Mouse (Mus musculus): ENCODE measurements at regions not wholly inside any gene's neighbourhood (a gene's known extent, or its start where the extent isn't known, plus 50 kb on each side); places are given as distances from the start of the nearest gene placed in this dataset.

GRCm38 (mm10) chr15:90340089-90340488, 116.0 kb downstream of the Alg10b start:
- Histone ChIP-seq H3K27ac (no peak overlapping the region), H3K4me3 (no peak overlapping the region), H3K9me3 (replicated peaks) (no peaks in the 10 kb centered on the region), H3K4me1 (peaks cover 12% of the 10 kb centered on the region), H3K36me3 (no peaks in the 10 kb centered on the region), H3K27me3 (ENCODE audit: low read depth, poor library complexity, severe bottlenecking) (no peaks in the 10 kb centered on the region)
- 88% methylated on average over 1 of the region's 1 CpGs for WGBS
- DNase-seq (ENCODE audit: low spot score): no peak

- H3K36me3 ChIP-seq: no peaks in the 10 kb centered on the region
- no peaks in the 10 kb centered on the region for H3K9me3 ChIP-seq (replicated peaks)
- no peak overlapping the region for H3K27ac ChIP-seq
- WGBS: 87% methylated on average over 2 of the region's 2 CpGs
- no peak overlapping the region for H3K4me3 ChIP-seq
- no peak for DNase-seq (ENCODE audit: low spot score)
- no peaks in the 10 kb centered on the region for H3K27me3 ChIP-seq (ENCODE audit: low read depth, poor library complexity, severe bottlenecking)
- peaks cover 12% of the 10 kb centered on the region for H3K4me1 ChIP-seq
These were observed 117.2 kb downstream of the Alg10b start for GRCm38 (mm10) chr15:90341261-90341660.

- Histone ChIP-seq H3K4me3 (no peak overlapping the region), H3K36me3 (no peaks in the 10 kb centered on the region), H3K27ac (no peak overlapping the region), H3K4me1 (peaks cover 12% of the 10 kb centered on the region), H3K9me3 (replicated peaks) (no peaks in the 10 kb centered on the region), H3K27me3 (ENCODE audit: low read depth, poor library complexity, severe bottlenecking) (no peaks in the 10 kb centered on the region)
- DNase-seq (ENCODE audit: low spot score): no peak
- 78% methylated on average over 1 of the region's 1 CpGs for WGBS
These were observed 119.7 kb downstream of the Alg10b start for GRCm38 (mm10) chr15:90343771-90344170.

- Histone ChIP-seq H3K27ac (no peak overlapping the region), H3K9me3 (replicated peaks) (no peaks in the 10 kb centered on the region), H3K27me3 (ENCODE audit: low read depth, poor library complexity, severe bottlenecking) (no peaks in the 10 kb centered on the region), H3K36me3 (no peaks in the 10 kb centered on the region), H3K4me1 (peaks cover 12% of the 10 kb centered on the region), H3K4me3 (no peak overlapping the region)
- WGBS: 38% methylated on average over 4 of the region's 4 CpGs
- DNase-seq (ENCODE audit: low spot score): no peak
These were observed 120.8 kb downstream of the Alg10b start for GRCm38 (mm10) chr15:90344956-90345355.

GRCm38 (mm10) chr15:90346162-90346561, 122.1 kb downstream of the Alg10b start:
- H3K4me1 ChIP-seq: peaks cover 12% of the 10 kb centered on the region
- no peaks in the 10 kb centered on the region for H3K9me3 ChIP-seq (replicated peaks)
- WGBS: 73% methylated on average over 9 of the region's 9 CpGs
- no peak overlapping the region for H3K4me3 ChIP-seq
- H3K36me3 ChIP-seq: no peaks in the 10 kb centered on the region
- H3K27ac ChIP-seq: no peak overlapping the region
- no peaks in the 10 kb centered on the region for H3K27me3 ChIP-seq (ENCODE audit: low read depth, poor library complexity, severe bottlenecking)
- DNase-seq (ENCODE audit: low spot score): no peak

GRCm38 (mm10) chr15:90346757-90347156, 122.6 kb downstream of the Alg10b start:
- WGBS: 81% methylated on average over 9 of the region's 9 CpGs
- Histone ChIP-seq H3K27me3 (ENCODE audit: low read depth, poor library complexity, severe bottlenecking) (no peaks in the 10 kb centered on the region), H3K36me3 (no peaks in the 10 kb centered on the region), H3K27ac (no peak overlapping the region), H3K4me3 (no peak overlapping the region), H3K4me1 (peaks cover 12% of the 10 kb centered on the region), H3K9me3 (replicated peaks) (no peaks in the 10 kb centered on the region)
- no peak for DNase-seq (ENCODE audit: low spot score)

- no peaks in the 10 kb centered on the region for H3K36me3 ChIP-seq
- 85% methylated on average over 3 of the region's 3 CpGs for WGBS
These were observed 127.8 kb downstream of the Alg10b start for GRCm38 (mm10) chr15:90351898-90352297.

GRCm38 (mm10) chr15:90365656-90366055, 141.5 kb downstream of the Alg10b start:
- DNase-seq (ENCODE audit: low spot score): no peak
- Histone ChIP-seq H3K27me3 (ENCODE audit: low read depth, poor library complexity, severe bottlenecking) (no peaks in the 10 kb centered on the region), H3K4me3 (no peak overlapping the region), H3K4me1 (no peaks in the 10 kb centered on the region; the same call in 1 of the 2 replicates), H3K9me3 (replicated peaks) (no peaks in the 10 kb centered on the region), H3K36me3 (no peaks in the 10 kb centered on the region), H3K27ac (no peak overlapping the region)

More at GRCm38 (mm10) chr15:90351898-90352297, 127.8 kb downstream of the Alg10b start:
- DNase-seq (ENCODE audit: low spot score): no peak
- no peaks in the 10 kb centered on the region for H3K4me1 ChIP-seq
- H3K4me3 ChIP-seq: no peak overlapping the region
- H3K27ac ChIP-seq: no peak overlapping the region
- no peaks in the 10 kb centered on the region for H3K27me3 ChIP-seq (ENCODE audit: low read depth, poor library complexity, severe bottlenecking)
- H3K9me3 ChIP-seq (replicated peaks): no peaks in the 10 kb centered on the region

- Histone ChIP-seq H3K27ac (no peak overlapping the region), H3K4me1 (no peaks in the 10 kb centered on the region), H3K27me3 (ENCODE audit: low read depth, poor library complexity, severe bottlenecking) (no peaks in the 10 kb centered on the region), H3K36me3 (no peaks in the 10 kb centered on the region), H3K4me3 (no peak overlapping the region), H3K9me3 (replicated peaks) (no peaks in the 10 kb centered on the region)
- DNase-seq (ENCODE audit: low spot score): no peak
- WGBS: 91% methylated on average over 2 of the region's 2 CpGs
These were observed 153.8 kb downstream of the Alg10b start for GRCm38 (mm10) chr15:90377959-90378358.

- no peak overlapping the region for H3K27ac ChIP-seq
- peaks cover 6% of the 10 kb centered on the region; the same call in 1 of the 2 replicates for H3K4me1 ChIP-seq
- no peaks in the 10 kb centered on the region for H3K9me3 ChIP-seq (replicated peaks)
- H3K36me3 ChIP-seq: no peaks in the 10 kb centered on the region
- no peak overlapping the region for H3K4me3 ChIP-seq
- no peaks in the 10 kb centered on the region for H3K27me3 ChIP-seq (ENCODE audit: low read depth, poor library complexity, severe bottlenecking)
- 90% methylated on average over 3 of the region's 3 CpGs for WGBS
- no peak for DNase-seq (ENCODE audit: low spot score)
These were observed 172.8 kb downstream of the Alg10b start for GRCm38 (mm10) chr15:90396961-90397360.

GRCm38 (mm10) chr15:90397691-90398377, 173.7 kb downstream of the Alg10b start:
- Histone ChIP-seq H3K27ac (no peak overlapping the region), H3K27me3 (ENCODE audit: low read depth, poor library complexity, severe bottlenecking) (no peaks in the 10 kb centered on the region), H3K4me3 (no peak overlapping the region), H3K36me3 (no peaks in the 10 kb centered on the region), H3K9me3 (replicated peaks) (no peaks in the 10 kb centered on the region), H3K4me1 (peaks cover 9% of the 10 kb centered on the region; the same call in 1 of the 2 replicates)
- WGBS: 92% methylated on average over 2 of the region's 2 CpGs
- no peak for DNase-seq (ENCODE audit: low spot score)

- Histone ChIP-seq H3K4me1 (peaks cover 9% of the 10 kb centered on the region; the same call in 1 of the 2 replicates), H3K4me3 (no peak overlapping the region), H3K27ac (no peak overlapping the region), H3K27me3 (ENCODE audit: low read depth, poor library complexity, severe bottlenecking) (no peaks in the 10 kb centered on the region), H3K36me3 (no peaks in the 10 kb centered on the region), H3K9me3 (replicated peaks) (no peaks in the 10 kb centered on the region)
- DNase-seq (ENCODE audit: low spot score): no peak
- WGBS: 48% methylated on average over 5 of the region's 5 CpGs
These were observed 176.5 kb downstream of the Alg10b start for GRCm38 (mm10) chr15:90400326-90401280.

GRCm38 (mm10) chr15:90420776-90421175, 196.7 kb downstream of the Alg10b start:
- Histone ChIP-seq H3K4me3 (no peak overlapping the region), H3K9me3 (replicated peaks) (no peaks in the 10 kb centered on the region), H3K4me1 (peaks cover 3% of the 10 kb centered on the region), H3K36me3 (no peaks in the 10 kb centered on the region), H3K27ac (no peak overlapping the region), H3K27me3 (ENCODE audit: low read depth, poor library complexity, severe bottlenecking) (no peaks in the 10 kb centered on the region)
- DNase-seq (ENCODE audit: low spot score): no peak
- WGBS: 97% methylated on average over 2 of the region's 2 CpGs
